Mouse (Mus musculus) layer of hippocampus, postnatal 14 days (tissue): ENCODE data around the gene Ptger2. TPM values are rescaled to one million over a fixed set of nuclear protein-coding genes. Genes with fewer than 3 reads are reported as not detected.

ENCODE experiments used
- DNase-seq, 2 experiments: peaks; one replicate each; pipeline ENCODE4 v3.0.0; 2021 to 2022; ENCODE audit warnings: low spot score in 2 of 2, mixed read lengths in 1 of 2
- microRNA-seq, 2 experiments: library from miRNA; unstranded; fragments of <30 nt; microRNA quantifications; one replicate each; pipeline ENCODE4 v1.2.0; 2021
- total RNA-seq, 2 experiments: library from RNA; stranded (reverse); gene quantifications; 2 replicates each; pipeline ENCODE4 v1.2.3; 2021

Ptger2 gene
- total RNA-seq, 2 experiments from 2014 or later = 0.14 to 0.26 TPM

DNA sequence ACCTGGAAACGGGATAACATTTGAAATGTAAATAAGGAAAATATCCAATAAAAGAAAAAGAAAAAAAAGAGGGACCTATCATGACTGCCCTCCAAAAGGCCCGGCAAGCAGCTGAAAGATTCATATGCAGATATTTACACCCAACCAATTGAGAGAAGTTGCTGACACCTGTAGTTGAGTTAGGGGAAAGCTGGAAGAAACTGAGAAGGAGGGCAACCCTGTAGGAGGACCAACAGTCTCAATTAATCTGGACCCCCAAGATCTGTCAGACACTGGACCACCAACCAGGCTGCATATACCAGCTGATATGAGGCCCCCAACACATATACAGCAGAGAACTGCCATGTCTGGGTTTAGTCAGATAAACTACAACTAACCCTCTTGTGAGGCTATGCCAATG, 60.1 kb downstream of the Ptger2 start:
- no peak for DNase-seq

DNA sequence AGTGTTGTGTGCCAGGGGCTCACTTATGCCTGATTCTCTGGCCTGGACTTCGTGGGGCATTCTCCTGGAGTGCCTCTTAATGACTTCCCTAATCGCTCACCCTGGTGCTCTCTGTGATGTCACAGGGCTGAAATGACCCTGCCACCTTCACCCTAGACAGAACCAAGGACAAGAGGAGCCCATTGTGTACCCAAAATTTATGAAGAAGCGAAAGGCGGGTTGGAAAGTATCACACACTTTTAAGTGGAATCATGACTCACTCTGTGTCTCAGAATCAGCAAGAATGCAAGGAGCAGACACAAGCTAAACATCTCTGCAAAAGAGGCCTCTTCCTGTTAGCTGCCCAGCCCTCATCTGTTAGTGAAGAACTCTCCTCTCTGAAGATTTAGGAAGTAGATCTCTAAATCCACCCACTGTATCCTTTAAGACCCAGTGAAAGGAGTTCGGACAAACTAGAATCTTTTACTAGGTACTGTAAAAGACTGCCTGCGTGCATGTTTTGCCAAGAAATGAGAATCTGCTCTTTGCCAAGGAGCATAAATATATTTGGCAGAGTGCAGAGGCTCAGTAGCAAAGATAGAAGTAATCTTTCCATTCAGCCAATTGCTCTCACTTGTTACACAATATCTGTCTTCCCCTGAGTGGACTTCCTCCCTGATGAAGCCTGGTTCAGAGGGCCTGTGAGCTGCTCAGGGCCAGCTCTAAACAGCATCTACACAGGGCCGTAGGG, 61.9 kb downstream of the Ptger2 start:
- peak; percentile 4 to 7 for DNase-seq

DNA sequence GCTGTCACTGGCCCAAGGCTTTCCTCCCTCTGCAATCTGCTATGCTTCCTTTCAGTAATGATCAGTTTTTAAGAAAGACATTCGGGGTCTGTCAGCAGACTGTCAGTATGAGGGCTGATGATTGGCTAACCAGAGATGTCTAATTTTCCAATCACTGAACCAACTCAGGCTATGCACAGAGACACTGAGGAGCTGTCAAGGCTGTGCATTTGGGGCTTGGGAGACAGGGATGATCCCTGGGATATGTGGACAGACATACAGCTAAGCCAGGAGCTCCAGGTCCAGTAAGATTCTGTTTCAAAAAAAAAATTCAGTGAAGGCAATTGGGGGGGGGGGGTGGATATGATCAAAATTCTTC, 62.4 kb downstream of the Ptger2 start:
- no peak for DNase-seq

DNA sequence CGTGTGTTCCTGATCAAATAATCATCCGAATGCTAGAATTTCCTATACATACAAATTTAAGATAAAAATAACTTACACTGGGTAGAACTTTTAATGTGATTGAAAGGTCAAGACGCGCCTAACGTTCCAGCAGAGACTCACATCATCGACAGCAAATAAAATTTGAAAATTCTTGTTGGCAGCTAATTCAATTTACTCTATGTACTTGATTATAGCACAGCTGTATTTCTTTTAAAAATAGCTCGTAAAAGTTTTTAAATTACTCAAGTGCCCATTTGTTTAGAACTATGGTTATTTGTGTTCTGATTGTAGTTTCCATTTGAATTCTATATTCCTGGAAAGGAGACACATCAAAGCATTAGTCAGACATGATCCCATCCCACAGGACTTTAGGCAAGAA, 63.1 kb downstream of the Ptger2 start:
- no peak for DNase-seq

Small RNA genes within 50 kb of the gene (microRNA-seq; reads per million reads assigned to microRNA genes)
- gene Mir327 = 0 reads per million in 2 experiments

Other genes with a start within 250 kb of the Ptger2 start
- under 1 TPM in 1 of 2 experiments, not detected in 1; 0.21 TPM for gene Gm8267, start 237.9 kb upstream of the Ptger2 start, total RNA-seq
- under 1 TPM; 0.30 to 0.33 TPM for gene Ptgdr, start 128.8 kb upstream of the Ptger2 start, total RNA-seq
- 10 to 100 TPM; 24.1 to 28.0 TPM for gene Gpr137c, start 231.5 kb downstream of the Ptger2 start, total RNA-seq
- gene Txndc16, start 232.1 kb downstream of the Ptger2 start, total RNA-seq = 10 to 100 TPM; 67.3 to 68.1 TPM